Mouse (Mus musculus) C3H10T1/2 (cell line): ENCODE results near the gene Slc4a7. TPM values are rescaled to one million over a fixed set of nuclear protein-coding genes. Genes with fewer than 3 reads are reported as not detected.

Experiments
- polyA plus RNA-seq, 2 experiments: library from polyadenylated mRNA; unstranded; fragments of >200 nt; fragmentation: generic; extraction: Trizol; gene quantifications; one replicate each; pipeline ENCODE4 v1.2.1; 2012; ENCODE audit warnings: missing spikeins in 2 of 2

The Slc4a7 gene
- 1 to 10 TPM; 2.0 to 3.4 TPM for polyA plus RNA-seq

GRCm38 (mm10) chr14:14701710-14702329, at the start of gene Slc4a7:
Gene Slc4a7 (plus strand): TSS chr14:14702279.

GRCm38 (mm10) chr14:14803115-14803514, 101.0 kb downstream of the Slc4a7 start, which contains the start of gene Nek10:
Gene Nek10 (plus strand): TSS chr14:14803415.

Other genes with a start within 250 kb of the Slc4a7 start
- under 1 TPM; under 0.01 to 0.05 TPM for gene Nek10, start 101.1 kb downstream of the Slc4a7 start, polyA plus RNA-seq